Mouse (Mus musculus) liver, embryonic 13.5 days (tissue): Measurements from ENCODE around the gene Enam. TPM values are rescaled to one million over a fixed set of nuclear protein-coding genes. Genes with fewer than 3 reads are reported as not detected.

Source experiments
- ATAC-seq: fragments of 200-750 bp; cut with Nextera tagmentation; 2 replicates; pipeline ENCODE4 v1.8.0; 2017; ENCODE audit warnings: low read depth, mild to moderate bottlenecking, moderate number of reproducible peaks, moderate library complexity
- DNase-seq: peaks from one replicate; pipeline ENCODE4 v3.0.0; 2022
- H3K27ac ChIP-seq: fragments of 300-500 bp; sonication (generic); 2 replicates; pipeline ENCODE4 v1.5.1; 2015; ENCODE audit warnings: moderate library complexity, mild to moderate bottlenecking, inconsistent platforms
- H3K27me3 ChIP-seq: fragments of 300-500 bp; sonication (generic); 2 replicates; pipeline ENCODE4 v1.6.1; 2015; ENCODE audit warnings: mild to moderate bottlenecking, inconsistent platforms
- H3K36me3 ChIP-seq: fragments of 300-500 bp; sonication (generic); 2 replicates; pipeline ENCODE4 v1.6.1; 2015; ENCODE audit warnings: mild to moderate bottlenecking, inconsistent platforms
- H3K4me1 ChIP-seq: fragments of 300-500 bp; sonication (generic); replicated peaks from 2 replicates; pipeline ENCODE4 v1.6.1; 2015; ENCODE audit warnings: inconsistent platforms
- H3K4me2 ChIP-seq: fragments of 300-500 bp; sonication (generic); 2 replicates; pipeline ENCODE4 v1.6.1; 2015; ENCODE audit warnings: inconsistent platforms, mild to moderate bottlenecking, moderate library complexity
- H3K4me3 ChIP-seq: fragments of 300-500 bp; sonication (generic); replicated peaks from 2 replicates; pipeline ENCODE4 v1.5.1; 2015; ENCODE audit warnings: mild to moderate bottlenecking, inconsistent platforms
- H3K9ac ChIP-seq: fragments of 300-500 bp; sonication (generic); 2 replicates; pipeline ENCODE4 v1.6.1; 2015; ENCODE audit warnings: mild to moderate bottlenecking, inconsistent platforms
- H3K9me3 ChIP-seq: fragments of 300-500 bp; sonication (generic); replicated peaks from 2 replicates; pipeline ENCODE4 v1.6.1; 2016; ENCODE audit warnings: inconsistent platforms
- WGBS: fragments of 180-500 bp; shearing (Covaris S2); methylation state at CpG from one replicate; pipeline ENCODE4 v1.1.7; 2015; ENCODE audit not compliant: insufficient replicate concordance; 5-methylcytosine and 5-hydroxymethylcytosine counted together
- polyA plus RNA-seq: library from polyadenylated mRNA; unstranded; fragments of >200 nt; fragmentation: Nextera tagmentation; extraction: Ambion mirVana; gene quantifications from 2 replicates; pipeline ENCODE4 v1.2.1, GENCODE M21; 2015

Enam gene
- not detected in 2 replicates for polyA plus RNA-seq

GRCm38 (mm10) chr5:88487675-88488074 lies at the start of gene Enam:
Gene Enam (plus strand): TSS chr5:88487975.
- Histone ChIP-seq H3K9ac (no peak within 1 kb of the TSS), H3K4me1 (no peaks in the 10 kb centered on the region), H3K27me3 (no peaks in the 10 kb centered on the region), H3K9me3 (no peaks in the 10 kb centered on the region), H3K4me2 (no peak within 1 kb of the TSS), H3K27ac (no peak within 1 kb of the TSS), H3K36me3 (no peaks in the 10 kb centered on the region), H3K4me3 (no peak within 1 kb of the TSS)
- ATAC-seq = no peak
- DNase-seq = no peak

- Histone ChIP-seq H3K27ac (no peak within 1 kb of the TSS), H3K4me2 (no peak within 1 kb of the TSS), H3K9ac (no peak within 1 kb of the TSS), H3K9me3 (no peaks in the 10 kb centered on the region), H3K27me3 (no peaks in the 10 kb centered on the region), H3K36me3 (no peaks in the 10 kb centered on the region), H3K4me1 (no peaks in the 10 kb centered on the region), H3K4me3 (no peak within 1 kb of the TSS)
- DNase-seq = no peak
- no peak for ATAC-seq
- WGBS = 59% methylated on average over 3 of the region's 3 CpGs
Observed at GRCm38 (mm10) chr5:88455691-88456090, 32.1 kb upstream of the Enam start, which contains the start of gene Ambn. Gene Ambn (plus strand): TSS chr5:88455991.

- Histone ChIP-seq H3K36me3 (no peaks in the 10 kb centered on the region), H3K27ac (no peak overlapping the region), H3K4me3 (no peak overlapping the region), H3K27me3 (no peaks in the 10 kb centered on the region), H3K9me3 (no peaks in the 10 kb centered on the region), H3K4me1 (no peaks in the 10 kb centered on the region), H3K4me2 (no peak overlapping the region), H3K9ac (no peak overlapping the region)
- no peak for ATAC-seq
- 68% methylated on average over 2 of the region's 2 CpGs for WGBS
- DNase-seq = no peak
Observed at GRCm38 (mm10) chr5:88467471-88467870, 20.3 kb upstream of the Enam start.

- no peaks in the 10 kb centered on the region for H3K4me1 ChIP-seq
- DNase-seq = no peak
- no peaks in the 10 kb centered on the region for H3K9me3 ChIP-seq
- H3K27ac ChIP-seq = no peak overlapping the region
- 69% methylated on average over 4 of the region's 4 CpGs for WGBS
- no peaks in the 10 kb centered on the region for H3K36me3 ChIP-seq
- no peak overlapping the region for H3K4me2 ChIP-seq
- H3K4me3 ChIP-seq = no peak overlapping the region
- no peak overlapping the region for H3K9ac ChIP-seq
- H3K27me3 ChIP-seq = no peaks in the 10 kb centered on the region
- no peak for ATAC-seq
Observed at GRCm38 (mm10) chr5:88468807-88469704, 18.7 kb upstream of the Enam start.

GRCm38 (mm10) chr5:88489004-88489403 lies 1.2 kb downstream of the Enam start:
- 32% methylated on average over 2 of the region's 2 CpGs for WGBS

GRCm38 (mm10) chr5:88491111-88491510 lies 3.3 kb downstream of the Enam start:
- DNase-seq = no peak
- no peaks in the 10 kb centered on the region for H3K27me3 ChIP-seq
- H3K4me1 ChIP-seq = no peaks in the 10 kb centered on the region
- ATAC-seq = no peak
- no peak overlapping the region for H3K4me2 ChIP-seq
- no peaks in the 10 kb centered on the region for H3K36me3 ChIP-seq
- no peaks in the 10 kb centered on the region for H3K9me3 ChIP-seq
- H3K4me3 ChIP-seq = no peak overlapping the region
- WGBS = 58% methylated on average over 5 of the region's 5 CpGs
- H3K9ac ChIP-seq = no peak overlapping the region
- no peak overlapping the region for H3K27ac ChIP-seq

More at GRCm38 (mm10) chr5:88489004-88489403, 1.2 kb downstream of the Enam start:
- Histone ChIP-seq H3K27me3 (no peaks in the 10 kb centered on the region), H3K36me3 (no peaks in the 10 kb centered on the region), H3K9me3 (no peaks in the 10 kb centered on the region), H3K4me2 (no peak overlapping the region), H3K27ac (no peak overlapping the region), H3K4me1 (no peaks in the 10 kb centered on the region), H3K9ac (no peak overlapping the region), H3K4me3 (no peak overlapping the region)
- no peak for DNase-seq
- no peak for ATAC-seq

- no peak for ATAC-seq
- H3K27me3 ChIP-seq = no peaks in the 10 kb centered on the region
Observed at GRCm38 (mm10) chr5:88499781-88500180, 12.0 kb downstream of the Enam start.

GRCm38 (mm10) chr5:88508555-88508954 lies 20.8 kb downstream of the Enam start:
- ATAC-seq (no peak), DNase-seq (no peak)
- 15% methylated on average over 1 of the region's 1 CpGs for WGBS
- no peaks in the 10 kb centered on the region for H3K9me3 ChIP-seq
- H3K27ac ChIP-seq = no peak overlapping the region
- no peaks in the 10 kb centered on the region for H3K36me3 ChIP-seq
- H3K27me3 ChIP-seq = no peaks in the 10 kb centered on the region
- H3K4me1 ChIP-seq = no peaks in the 10 kb centered on the region
- no peak overlapping the region for H3K4me3 ChIP-seq
- H3K4me2 ChIP-seq = no peak overlapping the region
- no peak overlapping the region for H3K9ac ChIP-seq

More at GRCm38 (mm10) chr5:88499781-88500180, 12.0 kb downstream of the Enam start:
- WGBS = 78% methylated on average over 3 of the region's 3 CpGs
- no peak overlapping the region for H3K9ac ChIP-seq
- no peak overlapping the region for H3K4me3 ChIP-seq
- H3K36me3 ChIP-seq = no peaks in the 10 kb centered on the region
- H3K4me1 ChIP-seq = no peaks in the 10 kb centered on the region
- no peak for DNase-seq
- H3K4me2 ChIP-seq = no peak overlapping the region
- H3K27ac ChIP-seq = no peak overlapping the region
- H3K9me3 ChIP-seq = no peaks in the 10 kb centered on the region

- no peaks in the 10 kb centered on the region for H3K27me3 ChIP-seq
- no peak overlapping the region for H3K27ac ChIP-seq
- no peak overlapping the region for H3K4me2 ChIP-seq
- DNase-seq (no peak), ATAC-seq (no peak)
- H3K4me3 ChIP-seq = no peak overlapping the region
- WGBS = 54% methylated on average over 1 of the region's 1 CpGs
- H3K36me3 ChIP-seq = no peaks in the 10 kb centered on the region
- H3K9ac ChIP-seq = no peak overlapping the region
- H3K4me1 ChIP-seq = no peaks in the 10 kb centered on the region
- H3K9me3 ChIP-seq = no peaks in the 10 kb centered on the region
Observed at GRCm38 (mm10) chr5:88508990-88509389, 21.2 kb downstream of the Enam start.

GRCm38 (mm10) chr5:88519232-88519631 lies 31.5 kb downstream of the Enam start:
- no peaks in the 10 kb centered on the region for H3K4me1 ChIP-seq
- no peak for DNase-seq
- no peaks in the 10 kb centered on the region for H3K36me3 ChIP-seq
- H3K9ac ChIP-seq = no peak overlapping the region
- no peaks in the 10 kb centered on the region for H3K9me3 ChIP-seq
- no peak overlapping the region for H3K4me3 ChIP-seq
- no peaks in the 10 kb centered on the region for H3K27me3 ChIP-seq
- ATAC-seq = no peak
- H3K27ac ChIP-seq = no peak overlapping the region
- WGBS = 0% methylated on average over 2 of the region's 2 CpGs
- no peak overlapping the region for H3K4me2 ChIP-seq

- DNase-seq (no peak), ATAC-seq (no peak)
- Histone ChIP-seq H3K4me3 (no peak within 1 kb of the TSS), H3K27ac (no peak within 1 kb of the TSS), H3K36me3 (no peaks in the 10 kb centered on the region), H3K9ac (no peak within 1 kb of the TSS), H3K4me2 (no peak within 1 kb of the TSS), H3K9me3 (no peaks in the 10 kb centered on the region), H3K4me1 (no peaks in the 10 kb centered on the region), H3K27me3 (no peaks in the 10 kb centered on the region)
- WGBS = 72% methylated on average over 3 of the region's 3 CpGs
Observed at GRCm38 (mm10) chr5:88527657-88528056, 39.9 kb downstream of the Enam start, which contains the start of gene Jchain. Gene Jchain (minus strand): TSS chr5:88527891.

GRCm38 (mm10) chr5:88530908-88531307 lies 43.1 kb downstream of the Enam start:
- Histone ChIP-seq H3K4me1 (no peaks in the 10 kb centered on the region), H3K36me3 (no peaks in the 10 kb centered on the region), H3K4me3 (no peak overlapping the region), H3K4me2 (no peak overlapping the region), H3K9ac (no peak overlapping the region), H3K27ac (no peak overlapping the region), H3K9me3 (no peaks in the 10 kb centered on the region), H3K27me3 (no peaks in the 10 kb centered on the region)
- DNase-seq = no peak
- ATAC-seq = no peak
- 36% methylated on average over 1 of the region's 1 CpGs for WGBS
